Mouse (Mus musculus) midbrain, postnatal 0 days (tissue): ENCODE data around the gene Zfp750. TPM values are rescaled to one million over a fixed set of nuclear protein-coding genes. Genes with fewer than 3 reads are reported as not detected.

Source experiments
- ATAC-seq: fragments of 200-750 bp; cut with Nextera tagmentation; 2 replicates; pipeline ENCODE4 v1.8.0; 2017; ENCODE audit warnings: moderate number of reproducible peaks, mild to moderate bottlenecking, moderate TSS enrichment, moderate library complexity; ENCODE audit not compliant: low FRiP score
- DNase-seq: peaks from one replicate; pipeline ENCODE4 v3.0.0-alpha.2; 2015; ENCODE audit warnings: low spot score
- H3K27ac ChIP-seq: fragments of 300-500 bp; sonication (generic); 2 replicates; pipeline ENCODE4 v1.5.1; 2014; ENCODE audit warnings: low read depth, mild to moderate bottlenecking, low read length, mixed read lengths
- H3K27me3 ChIP-seq: fragments of 300-500 bp; sonication (generic); 2 replicates; pipeline ENCODE4 v1.6.1; 2014; ENCODE audit warnings: low read length, control low read depth, mixed read lengths; ENCODE audit not compliant: insufficient read depth
- H3K36me3 ChIP-seq: fragments of 300-500 bp; sonication (generic); 2 replicates; pipeline ENCODE4 v1.6.1; 2014; ENCODE audit warnings: low read length, control low read depth, mixed read lengths; ENCODE audit not compliant: insufficient read depth
- H3K4me1 ChIP-seq: fragments of 300-500 bp; sonication (generic); 2 replicates; pipeline ENCODE4 v1.6.1; 2014; ENCODE audit warnings: mild to moderate bottlenecking, control low read depth, antibody characterized with exemption, low read length, mixed read lengths; ENCODE audit not compliant: insufficient read depth
- H3K4me2 ChIP-seq: fragments of 300-500 bp; sonication (generic); 2 replicates; pipeline ENCODE4 v1.6.1; 2014; ENCODE audit warnings: low read depth, mild to moderate bottlenecking, low read length, mixed read lengths; ENCODE audit not compliant: poor library complexity, severe bottlenecking
- H3K4me3 ChIP-seq: fragments of 300-500 bp; sonication (generic); 2 replicates; pipeline ENCODE4 v1.5.1; 2014; ENCODE audit warnings: low read depth, mild to moderate bottlenecking, low read length, moderate library complexity
- H3K9ac ChIP-seq: fragments of 300-500 bp; sonication (generic); replicated peaks from 2 replicates; pipeline ENCODE4 v1.6.1; 2014; ENCODE audit warnings: mild to moderate bottlenecking, low read length, moderate library complexity, mixed read lengths; ENCODE audit not compliant: poor library complexity, severe bottlenecking
- H3K9me3 ChIP-seq: fragments of 300-500 bp; sonication (generic); 2 replicates; pipeline ENCODE4 v1.6.1; 2016; ENCODE audit warnings: low read length, control low read depth
- CTCF ChIP-seq: IDR thresholded peaks from 2 replicates; pipeline ENCODE4 v1.5.1; 2016; ENCODE audit warnings: antibody characterized with exemption, mild to moderate bottlenecking
- WGBS: fragments of 180-500 bp; shearing (Covaris S2); extraction: QIAGEN DNeasy Blood & Tissue Kit; methylation state at CpG from one replicate; pipeline ENCODE4 v1.1.7; 2014; 5-methylcytosine and 5-hydroxymethylcytosine counted together
- polyA plus RNA-seq: library from polyadenylated mRNA; unstranded; fragments of >200 nt; fragmentation: Nextera tagmentation; extraction: Ambion mirVana; gene quantifications from 2 replicates; pipeline ENCODE4 v1.2.1, GENCODE M21; 2015
- total RNA-seq: library from RNA; depleted of rRNA; stranded (reverse); fragments of >200 nt; gene quantifications from 2 replicates; pipeline ENCODE4 v1.2.3, GENCODE M21; 2014

Gene Zfp750
- total and polyA plus RNA-seq, 2 experiments from 2014 or later = 0.35 to 0.71 TPM

DNA sequence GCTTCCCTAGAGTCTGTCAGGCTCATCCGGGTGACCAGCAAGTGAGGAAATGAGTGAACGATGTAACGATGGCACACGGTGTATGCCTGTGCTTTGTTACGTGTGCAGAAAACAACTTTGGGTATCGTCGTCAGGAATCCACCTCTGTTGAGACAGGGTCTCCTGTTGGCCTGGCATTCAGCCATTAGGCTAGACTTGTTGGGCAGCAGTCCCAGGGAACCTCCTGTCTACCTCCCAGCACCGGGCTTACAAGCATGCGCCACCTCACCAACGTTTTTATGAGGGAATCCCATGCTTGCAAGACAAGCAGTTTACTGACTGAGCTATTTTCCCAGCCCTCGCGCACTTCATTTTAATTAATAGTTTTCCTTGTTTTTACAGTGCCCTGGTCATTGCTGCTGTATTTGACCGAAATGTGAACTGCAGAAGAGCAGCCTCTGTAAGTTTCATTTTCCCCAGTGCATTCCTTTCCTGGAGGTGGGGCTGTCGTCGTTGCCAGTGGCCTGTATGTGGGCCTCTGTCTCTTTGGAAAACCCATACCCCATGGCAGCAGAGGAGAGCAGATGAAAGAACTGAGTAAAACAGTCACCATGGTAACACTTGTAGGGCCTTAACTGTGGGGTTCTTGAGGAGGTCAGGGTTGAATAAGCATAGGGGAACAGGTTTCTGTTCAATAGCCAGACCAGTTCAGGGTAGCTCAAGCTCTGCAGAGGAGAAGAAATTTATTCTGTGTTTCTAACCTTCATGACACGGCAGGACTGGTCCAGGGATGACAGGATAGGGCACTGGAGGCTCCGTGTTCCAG lies 30.9 kb upstream of the Zfp750 start:
- ATAC-seq (no peak), DNase-seq (peak; percentile 33)
- Histone ChIP-seq H3K27me3 (no peaks in the 10 kb centered on the region), H3K4me2 (no peak overlapping the region), H3K27ac (0 out of 2 replicates have a peak overlapping the region, but pooled peaks have one; percentile 43), H3K4me3 (no peak overlapping the region), H3K36me3 (0 out of 2 replicates have a peak, but pooled peaks cover 2% of the 10 kb centered on the region), H3K4me1 (peaks cover 16% of the 10 kb centered on the region; the same call in 1 of the 2 replicates), H3K9me3 (no peaks in the 10 kb centered on the region), H3K9ac (no peak overlapping the region)
- WGBS = 49% methylated on average over 17 of the region's 17 CpGs
- TF ChIP-seq CTCF = no peak

DNA sequence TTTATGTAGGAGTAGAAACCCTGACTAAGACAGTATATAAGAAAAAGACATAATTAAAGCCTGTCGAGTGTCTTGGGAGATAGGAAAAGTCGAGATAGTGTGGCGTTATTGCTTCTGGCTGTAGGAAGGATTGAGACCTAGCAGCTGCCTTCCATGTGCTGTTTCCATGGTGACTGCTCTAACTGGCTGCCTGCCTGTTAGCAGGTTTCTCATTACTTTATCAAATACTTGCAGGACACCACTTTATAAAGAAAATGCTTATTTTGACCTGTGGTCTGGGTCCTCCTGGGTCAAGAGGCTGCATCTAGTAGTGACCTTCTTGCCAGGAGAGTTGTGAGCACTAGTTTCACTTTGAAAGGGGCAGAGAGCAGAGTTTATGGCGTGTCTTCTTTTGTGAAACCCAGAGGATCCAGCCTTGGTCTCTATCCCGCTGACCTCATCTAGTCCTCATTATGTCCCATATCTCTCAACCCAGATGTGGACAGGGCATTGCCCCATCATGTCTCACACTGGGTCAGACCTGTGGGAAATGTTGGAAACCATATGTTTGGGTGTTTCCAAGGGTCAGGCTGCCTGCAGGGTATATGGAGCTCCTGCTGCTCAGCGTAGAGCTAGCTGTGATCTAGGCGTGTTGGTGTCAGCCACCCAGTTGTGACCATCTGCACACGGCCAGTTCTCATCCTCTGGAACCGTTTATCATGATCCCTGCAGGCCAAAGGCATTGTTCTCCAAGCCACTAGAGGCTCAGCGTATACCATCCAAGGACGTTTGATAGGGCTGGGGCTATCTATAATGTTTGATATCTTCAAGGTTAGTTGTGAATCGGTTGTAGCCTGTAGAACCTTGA lies 30.1 kb upstream of the Zfp750 start:
- no peaks in the 10 kb centered on the region for H3K9me3 ChIP-seq
- 0 out of 2 replicates have a peak, but pooled peaks cover 4% of the 10 kb centered on the region for H3K36me3 ChIP-seq
- no peaks in the 10 kb centered on the region for H3K27me3 ChIP-seq
- 53% methylated on average over 12 of the region's 12 CpGs for WGBS
- H3K27ac ChIP-seq = 0 out of 2 replicates have a peak overlapping the region, but pooled peaks have one; percentile 0
- no peak overlapping the region for H3K9ac ChIP-seq
- H3K4me3 ChIP-seq = no peak overlapping the region
- ATAC-seq (no peak), DNase-seq (peak; percentile 68)
- peaks cover 16% of the 10 kb centered on the region; the same call in 1 of the 2 replicates for H3K4me1 ChIP-seq
- no peak overlapping the region for H3K4me2 ChIP-seq
- no peak for TF ChIP-seq CTCF

DNA sequence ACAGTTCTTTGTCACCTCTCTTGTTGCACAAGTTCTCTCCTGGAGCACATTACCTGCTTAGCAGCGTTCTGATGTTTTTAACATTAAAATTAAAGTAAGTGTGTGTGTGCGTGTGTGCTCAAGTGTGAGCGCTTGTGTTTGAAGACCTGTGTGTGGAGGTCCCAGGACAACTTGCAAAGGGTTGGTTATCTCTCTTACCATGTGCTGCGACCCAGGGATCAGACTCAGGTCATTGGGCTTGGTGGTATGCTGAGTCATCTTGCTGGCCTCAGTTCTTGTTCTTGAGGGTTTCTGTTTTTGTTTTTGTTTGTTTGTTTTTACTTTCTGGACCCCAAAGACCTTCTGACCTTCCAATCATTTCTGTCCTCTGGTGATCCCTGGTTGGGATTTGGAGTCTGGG lies 28.8 kb upstream of the Zfp750 start:
- Histone ChIP-seq H3K9me3 (no peaks in the 10 kb centered on the region), H3K4me1 (peaks cover 16% of the 10 kb centered on the region; the same call in 1 of the 2 replicates), H3K4me2 (no peak overlapping the region), H3K27ac (no peak overlapping the region), H3K9ac (no peak overlapping the region), H3K27me3 (no peaks in the 10 kb centered on the region), H3K36me3 (peaks cover 11% of the 10 kb centered on the region; the same call in 1 of the 2 replicates), H3K4me3 (no peak overlapping the region)
- TF ChIP-seq CTCF = no peak
- no peak for ATAC-seq
- DNase-seq = no peak
- WGBS = 97% methylated on average over 4 of the region's 4 CpGs

DNA sequence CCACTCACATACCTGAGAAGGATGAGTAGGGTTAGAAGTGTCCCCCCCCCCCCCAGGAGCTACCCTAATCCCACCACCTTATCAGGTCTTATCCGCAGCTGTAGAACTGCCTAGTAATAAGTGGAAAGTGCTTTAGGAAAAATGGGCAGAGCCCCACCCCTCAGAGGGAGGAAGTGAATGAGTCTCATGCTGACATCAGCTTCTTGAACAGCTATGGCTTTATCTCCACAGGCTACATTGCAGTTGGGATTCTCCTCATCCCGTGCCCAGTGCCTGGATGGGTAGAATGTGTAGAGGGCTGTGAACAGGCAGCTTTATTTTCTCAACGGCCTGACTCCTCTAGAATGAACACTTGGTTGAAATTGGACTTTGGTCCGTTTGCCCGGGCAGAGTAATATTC lies 28.1 kb upstream of the Zfp750 start:
- H3K36me3 ChIP-seq = peaks cover 14% of the 10 kb centered on the region; the same call in 1 of the 2 replicates
- no peak for TF ChIP-seq CTCF
- H3K4me1 ChIP-seq = peaks cover 16% of the 10 kb centered on the region; the same call in 1 of the 2 replicates
- H3K9ac ChIP-seq = no peak overlapping the region
- no peak overlapping the region for H3K4me3 ChIP-seq
- H3K4me2 ChIP-seq = no peak overlapping the region
- no peak for ATAC-seq
- no peaks in the 10 kb centered on the region for H3K9me3 ChIP-seq
- H3K27me3 ChIP-seq = no peaks in the 10 kb centered on the region
- DNase-seq = no peak
- no peak overlapping the region for H3K27ac ChIP-seq
- WGBS = 88% methylated on average over 5 of the region's 5 CpGs

DNA sequence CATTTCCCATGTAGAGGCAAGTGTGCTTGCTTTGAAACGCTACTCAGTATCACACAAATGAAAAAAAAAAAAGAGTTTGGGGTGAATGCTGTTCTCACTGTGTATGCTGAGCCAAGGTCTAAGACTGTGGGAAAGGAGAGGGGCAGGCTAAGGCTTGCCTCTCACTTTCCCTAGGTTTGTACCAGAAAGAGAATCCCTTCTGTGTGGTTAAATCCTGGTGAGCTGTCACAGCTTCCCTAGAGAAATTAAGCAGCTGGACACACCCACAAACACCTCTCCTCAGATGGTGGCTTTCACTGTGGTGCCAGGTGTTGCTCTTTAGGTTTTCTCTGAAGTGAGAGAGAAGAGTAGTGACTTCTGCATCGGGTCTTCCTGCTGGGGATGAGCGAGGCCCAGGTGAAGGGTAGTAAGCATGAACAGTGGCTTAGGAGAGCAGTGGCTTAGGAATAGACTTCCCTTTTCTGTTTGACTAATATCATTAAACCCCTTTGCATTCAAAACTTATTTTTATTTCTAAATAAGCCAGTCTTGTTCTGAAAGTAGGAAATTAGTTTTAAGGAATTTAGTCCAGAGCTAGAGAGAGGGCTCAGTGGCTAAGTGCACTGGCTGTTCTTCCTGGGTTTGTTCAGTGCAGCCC lies 26.4 kb upstream of the Zfp750 start:
- Histone ChIP-seq H3K27ac (no peak overlapping the region), H3K27me3 (no peaks in the 10 kb centered on the region), H3K9ac (no peak overlapping the region), H3K36me3 (peaks cover 18% of the 10 kb centered on the region; the same call in 1 of the 2 replicates), H3K4me1 (peaks cover 16% of the 10 kb centered on the region; the same call in 1 of the 2 replicates), H3K9me3 (no peaks in the 10 kb centered on the region), H3K4me3 (no peak overlapping the region), H3K4me2 (no peak overlapping the region)
- TF ChIP-seq CTCF = no peak
- no peak for ATAC-seq
- no peak for DNase-seq
- 85% methylated on average over 3 of the region's 3 CpGs for WGBS
